8 mouse cellular contexts compared by ENCODE assay signal in the genomic region with DNA sequence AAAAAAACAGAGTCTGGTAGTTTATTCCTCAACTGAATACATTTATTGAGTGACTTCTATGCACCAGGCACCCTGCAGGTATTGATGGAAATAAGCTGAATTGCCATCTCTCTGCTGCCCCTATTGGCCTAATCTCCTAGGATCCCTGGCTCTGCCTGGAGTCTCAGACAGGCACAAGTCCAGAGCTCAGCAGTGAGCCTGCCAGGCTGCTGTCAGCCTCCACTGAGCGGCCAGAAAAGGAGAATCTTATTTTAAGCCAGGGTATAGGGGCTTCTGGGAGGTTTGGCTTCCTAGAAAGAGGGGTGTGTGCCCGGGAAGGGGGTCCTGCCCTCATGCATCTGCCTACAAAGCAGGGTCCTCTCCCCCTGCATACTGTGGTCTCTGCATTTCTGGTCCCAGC. TPM values are rescaled to one million over a fixed set of nuclear protein-coding genes. Genes with fewer than 3 reads are reported as not detected.
A peak's percentile ranks its signal among the peaks of the same experiment; 100 is the strongest.
DNase-seq lines count a peak whose midpoint lies in the region; ATAC-seq lines count a peak whose summit lies in the region.

No protein-coding gene starts in this region.

- no peak overlapping the region for H3K4me2 ChIP-seq in neural tube, embryonic 11.5 days (ENCODE audit: low read depth)
- H3K4me2 ChIP-seq in neural tube, embryonic 15.5 days: no peak overlapping the region
- no peak overlapping the region for H3K4me2 ChIP-seq in limb, embryonic 11.5 days (ENCODE audit: low read depth, severe bottlenecking)

- no peaks in the 10 kb centered on the region for H3K36me3 ChIP-seq in neural tube, embryonic 11.5 days (ENCODE audit: control insufficient read depth, insufficient read depth, low read length)
- no peaks in the 10 kb centered on the region for H3K36me3 ChIP-seq in neural tube, embryonic 15.5 days
- H3K36me3 ChIP-seq in limb, embryonic 11.5 days (ENCODE audit: control insufficient read depth, insufficient read depth, low read length): no peaks in the 10 kb centered on the region

- no peak overlapping the region for H3K4me3 ChIP-seq in neural tube, embryonic 11.5 days (ENCODE audit: low read depth, low read length)
- H3K4me3 ChIP-seq in neural tube, embryonic 15.5 days (replicated peaks): no peak overlapping the region
- no peak overlapping the region for H3K4me3 ChIP-seq in limb, embryonic 11.5 days (ENCODE audit: low read depth, low read length)

- 31% methylated on average over 2 of the region's 2 CpGs for WGBS in neural tube, embryonic 11.5 days
- 19% methylated on average over 2 of the region's 2 CpGs for WGBS in neural tube, embryonic 15.5 days
- WGBS in limb, embryonic 11.5 days: 33% methylated on average over 2 of the region's 2 CpGs

- no peaks in the 10 kb centered on the region for H3K9me3 ChIP-seq in neural tube, embryonic 11.5 days (ENCODE audit: control insufficient read depth, low read length)
- no peaks in the 10 kb centered on the region for H3K9me3 ChIP-seq in neural tube, embryonic 15.5 days (replicated peaks)
- H3K9me3 ChIP-seq in limb, embryonic 11.5 days (ENCODE audit: control insufficient read depth, low read length): no peaks in the 10 kb centered on the region

- 0 out of 2 replicates have a peak, but pooled peaks cover 7% of the 10 kb centered on the region for H3K4me1 ChIP-seq in neural tube, embryonic 11.5 days (ENCODE audit: control insufficient read depth, insufficient read depth, low read length)
- H3K4me1 ChIP-seq in neural tube, embryonic 15.5 days: peaks cover 18% of the 10 kb centered on the region
- no peaks in the 10 kb centered on the region for H3K4me1 ChIP-seq in limb, embryonic 11.5 days (ENCODE audit: control insufficient read depth, insufficient read depth, low read length)

- no peak for ATAC-seq in neural tube, embryonic 11.5 days (ENCODE audit: insufficient read depth, low FRiP score, low TSS enrichment)
- no peak for ATAC-seq in neural tube, embryonic 15.5 days (ENCODE audit: low FRiP score)
- ATAC-seq in limb, embryonic 11.5 days (ENCODE audit: insufficient number of reproducible peaks, low FRiP score, low TSS enrichment, low read depth): no peak

- no peak overlapping the region for H3K27ac ChIP-seq in neural tube, embryonic 11.5 days (ENCODE audit: low read depth, low read length)
- no peak overlapping the region for H3K27ac ChIP-seq in neural tube, embryonic 15.5 days (replicated peaks)
- H3K27ac ChIP-seq in limb, embryonic 11.5 days (replicated peaks; ENCODE audit: low read depth, low read length): no peak overlapping the region

- intact Hi-C loops in heart, postnatal 36 days (cut with DNase I): no loop called here

- DNase-seq in neural tube, embryonic 11.5 days (ENCODE audit: low spot score): peak; percentile 44
- peak; percentile 72 for DNase-seq in adrenal gland, postnatal 14 days
- DNase-seq in embryo, embryonic 10.5 days (ENCODE audit: low spot score): peak; percentile 72
- peak; percentile 45 to 53 for DNase-seq in heart, postnatal 36 days
- peak; percentile 58 for DNase-seq in limb, embryonic 11.5 days (ENCODE audit: low spot score)
- peak; percentile 48 for DNase-seq in ovary, postnatal 14 days (ENCODE audit: low spot score)
- DNase-seq in spleen, adult 12 weeks (ENCODE audit: low spot score): no peak

- no peaks in the 10 kb centered on the region for H3K27me3 ChIP-seq in neural tube, embryonic 11.5 days (ENCODE audit: control insufficient read depth, insufficient read depth, low read length)
- peaks cover 16% of the 10 kb centered on the region; the same call in 1 of the 2 replicates for H3K27me3 ChIP-seq in neural tube, embryonic 15.5 days (replicated peaks)
- peaks cover 20% of the 10 kb centered on the region for H3K27me3 ChIP-seq in limb, embryonic 11.5 days (ENCODE audit: control insufficient read depth, insufficient read depth, low read length)

- no peak overlapping the region for H3K9ac ChIP-seq in neural tube, embryonic 11.5 days (ENCODE audit: low read length)
- no peak overlapping the region for H3K9ac ChIP-seq in neural tube, embryonic 15.5 days (replicated peaks)
- no peak overlapping the region for H3K9ac ChIP-seq in limb, embryonic 11.5 days (ENCODE audit: low read length)

RNA-seq across cellular contexts. Expression of gene Lrmda, which starts 1.4 kb away (rescaled TPM):
- polyA plus RNA-seq in neural tube, embryonic 11.5 days (2014; fragmentation: Nextera tagmentation; extraction: Ambion mirVana): 0.66 TPM in 1 of 2 replicates, not detected in the other
- 0.49 and 0.68 TPM in 2 replicates for polyA plus RNA-seq in neural tube, embryonic 15.5 days (2015; fragmentation: Nextera tagmentation; extraction: Ambion mirVana)
- 3.8 and 4.2 TPM in 2 replicates for total RNA-seq in adrenal gland, postnatal 14 days (2021)
- total RNA-seq in heart, postnatal 36 days (2021): 1 to 10 TPM; 1.1 to 1.7 TPM
- polyA plus RNA-seq in limb, embryonic 11.5 days (2014; fragmentation: Nextera tagmentation; extraction: Ambion mirVana): 0.20 and 0.52 TPM in 2 replicates

RNA-seq across cellular contexts. Expression of gene Zfp503, which starts 31.5 kb away (rescaled TPM):
- 13.3 and 17.1 TPM in 2 replicates for polyA plus RNA-seq in neural tube, embryonic 11.5 days (2014; fragmentation: Nextera tagmentation; extraction: Ambion mirVana)
- polyA plus RNA-seq in neural tube, embryonic 15.5 days (2015; fragmentation: Nextera tagmentation; extraction: Ambion mirVana): 12.7 and 12.9 TPM in 2 replicates
- total RNA-seq in adrenal gland, postnatal 14 days (2021): 22.3 and 24.3 TPM in 2 replicates
- 1 to 10 TPM; 1.8 to 2.2 TPM for total RNA-seq in heart, postnatal 36 days (2021)
- 12.8 and 16.1 TPM in 2 replicates for polyA plus RNA-seq in limb, embryonic 11.5 days (2014; fragmentation: Nextera tagmentation; extraction: Ambion mirVana)
